Mouse (Mus musculus) cortical plate, adult 2 months (tissue): Measurements from ENCODE around the gene 9530003J23Rik.
"Not testable (repeated sequence)": the region's sequence is repeated elsewhere in the genome, so short reads cannot be mapped to it uniquely, and the experiment has no call there.

Experiments
- CTCF ChIP-seq: fragments of 200-500 bp; IDR thresholded peaks from 2 replicates; pipeline ENCODE4 v1.5.1; 2011; ENCODE audit warnings: mild to moderate bottlenecking, control low read depth, low read length; ENCODE audit not compliant: insufficient read depth; ENCODE audit errors: extremely low read depth
- POLR2A ChIP-seq: fragments of 200-500 bp; IDR thresholded peaks from 2 replicates; pipeline ENCODE4 v1.6.1; 2011; ENCODE audit warnings: mild to moderate bottlenecking, low read length, control low read depth; ENCODE audit not compliant: insufficient read depth; ENCODE audit errors: extremely low read depth

DNA sequence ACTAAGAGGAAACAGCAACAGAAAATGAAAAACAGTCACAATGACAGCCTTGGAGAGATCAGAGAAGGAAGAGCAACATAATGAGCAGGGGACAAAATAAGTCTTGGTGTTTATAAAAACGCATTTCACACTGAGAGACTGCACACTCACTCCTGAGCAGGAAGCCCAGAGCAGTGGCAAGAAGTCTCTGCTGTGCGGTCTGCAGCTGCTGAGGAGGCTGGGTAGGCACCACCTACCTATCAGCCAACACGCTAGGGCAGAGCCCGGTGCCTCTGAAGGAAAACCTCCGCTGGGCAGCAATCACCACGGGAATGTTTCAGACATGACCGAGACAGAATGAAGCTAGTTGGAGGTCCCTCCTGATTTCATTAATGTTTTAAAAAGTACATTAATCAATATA, 47.1 kb upstream of the 9530003J23Rik start:
- TF ChIP-seq CTCF, POLR2A: not testable (repeated sequence)
